Mouse (Mus musculus) CD4-positive, CD25-positive, alpha-beta regulatory T cell, adult 4 months (primary cell): ENCODE measurements around the gene Olfr1101. TPM values are rescaled to one million over a fixed set of nuclear protein-coding genes. Genes with fewer than 3 reads are reported as not detected.

Experiments
- ATAC-seq: one replicate; pipeline ENCODE4 v1.8.0; 2017
- polyA plus RNA-seq, 2 experiments: library from polyadenylated mRNA; unstranded; fragments of 100-300 nt; shearing (Covaris generic); gene quantifications; one replicate each; pipeline ENCODE4 v1.2.1; 2017

The Olfr1101 gene
- polyA plus RNA-seq = not detected

DNA sequence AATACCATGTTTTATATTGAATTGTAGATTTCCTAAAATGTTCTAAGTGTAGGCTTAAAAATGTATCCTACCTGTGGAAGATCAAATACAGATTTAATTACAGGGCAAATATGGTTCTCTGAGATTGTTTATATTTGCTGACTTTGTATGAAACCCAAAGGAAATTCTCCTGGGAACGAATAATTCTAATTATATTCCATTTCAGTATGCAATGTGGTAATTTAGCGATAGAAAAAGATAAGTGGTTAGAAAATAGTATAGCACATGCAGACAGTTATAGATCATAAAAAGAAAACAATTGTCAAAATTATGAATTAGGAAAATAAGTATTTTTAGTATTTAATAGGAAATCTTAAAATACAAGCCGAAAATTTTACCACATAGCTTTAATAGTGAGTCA, at the start of gene Olfr1101:
Gene Olfr1101, minus strand, starts transcription at position 101 of the 400 bp plus-strand sequence.
- no peak for ATAC-seq

DNA sequence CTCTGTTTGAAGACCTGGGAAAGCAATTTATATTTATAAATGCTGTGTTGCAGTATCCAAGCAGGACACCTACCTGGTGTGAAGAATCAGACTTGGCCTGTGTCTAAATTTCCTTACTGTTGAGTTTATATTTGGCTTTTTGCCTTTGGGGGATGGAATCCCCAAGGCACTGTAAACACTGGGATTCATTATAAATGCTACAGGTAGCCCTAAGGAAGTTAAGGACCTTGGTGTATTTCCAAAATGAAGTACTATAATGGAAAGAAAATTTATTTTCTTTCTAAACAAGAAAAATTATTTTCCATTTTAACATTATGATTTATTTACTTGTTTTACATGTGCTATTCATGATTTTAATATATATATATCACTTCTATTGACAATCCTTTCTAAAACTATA, 45.4 kb upstream of the Olfr1101 start, which contains the start of gene Olfr1105:
Gene Olfr1105, minus strand, starts transcription at position 101 of the 400 bp plus-strand sequence.
- no peak for ATAC-seq

DNA sequence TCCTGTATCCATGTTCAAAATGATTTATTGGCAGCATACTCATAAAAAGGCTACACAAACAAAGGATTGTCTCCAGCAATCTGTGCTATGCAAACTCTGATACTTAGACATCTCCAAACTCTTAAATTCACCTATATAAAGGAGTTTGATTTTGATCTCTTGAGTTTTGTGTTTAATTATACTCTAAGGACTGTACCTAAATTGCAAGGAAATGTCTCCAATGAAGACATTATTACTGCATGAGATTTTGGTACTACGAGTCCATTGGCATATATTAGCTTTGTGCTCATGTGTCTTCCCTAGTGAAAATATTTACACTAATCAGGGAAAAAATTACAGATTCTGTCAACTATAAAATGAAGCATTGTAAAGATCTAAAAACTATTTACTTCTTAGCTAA, 36.0 kb upstream of the Olfr1101 start, which contains the start of gene Olfr1104:
Gene Olfr1104, minus strand, starts transcription at position 101 of the 400 bp plus-strand sequence.
- no peak for ATAC-seq

DNA sequence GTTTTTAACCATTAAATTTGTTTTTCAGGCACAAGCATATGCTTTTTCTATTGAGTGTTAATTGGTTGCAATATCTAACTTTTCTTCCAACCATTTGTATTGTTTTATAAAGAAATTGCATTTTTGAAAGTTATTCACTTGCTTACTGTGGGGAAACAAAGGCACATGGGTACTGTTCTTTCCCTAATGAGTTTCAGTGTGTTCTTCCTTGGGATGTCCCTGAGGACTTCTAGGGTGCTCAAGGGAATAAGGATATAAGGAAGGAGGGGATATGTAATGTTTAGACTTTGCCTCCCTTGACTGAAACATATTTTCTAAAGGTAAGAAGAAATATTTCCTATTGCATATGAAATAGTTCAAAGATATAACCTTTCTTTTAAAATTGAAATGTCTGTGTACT, 7.1 kb upstream of the Olfr1101 start, which contains the start of gene Olfr1102:
Gene Olfr1102, plus strand, starts transcription at position 301 of the 400 bp plus-strand sequence.
- no peak for ATAC-seq

DNA sequence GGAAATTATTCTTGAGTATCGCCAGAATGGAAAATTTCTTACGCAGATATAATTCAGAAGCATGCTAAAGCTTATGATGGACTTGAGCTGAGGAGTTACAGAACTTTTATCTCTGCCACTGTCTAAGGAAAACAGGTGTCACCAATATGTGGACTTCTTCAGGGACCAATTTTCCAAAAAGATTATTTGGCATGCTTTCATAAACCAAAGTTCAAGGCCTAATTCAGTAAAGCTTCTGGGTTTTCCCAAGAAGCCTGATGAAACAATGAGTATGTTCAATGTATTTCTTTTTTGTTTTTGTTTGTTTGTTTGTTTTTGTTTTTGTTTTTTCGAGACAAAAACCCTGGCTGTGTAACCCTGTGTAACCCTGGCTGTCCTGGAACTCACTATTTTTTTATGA, 11.2 kb downstream of the Olfr1101 start, which contains the start of gene Olfr1100:
Gene Olfr1100, minus strand, starts transcription at position 101 of the 400 bp plus-strand sequence.
- no peak for ATAC-seq

DNA sequence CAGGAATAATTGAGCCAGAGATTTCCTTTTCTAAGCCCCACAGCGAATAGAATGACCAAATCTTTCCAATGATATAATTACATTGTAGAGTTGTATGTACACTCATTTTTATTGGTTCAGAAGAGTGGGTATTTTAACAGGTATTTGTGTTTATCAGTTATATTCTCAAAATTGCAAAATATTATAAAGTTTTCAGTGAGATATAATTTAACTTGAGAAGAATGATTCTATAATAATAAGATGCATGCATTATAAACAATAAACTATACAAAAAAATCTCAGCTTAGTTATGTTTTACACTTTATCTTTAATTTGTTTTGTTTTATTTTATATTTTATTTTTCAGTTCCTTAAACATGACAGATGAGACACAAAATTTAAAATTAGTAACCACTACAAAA, 30.4 kb downstream of the Olfr1101 start, which contains the start of gene Olfr1099:
Gene Olfr1099, minus strand, starts transcription at position 101 of the 400 bp plus-strand sequence.
- no peak for ATAC-seq

Other genes starting within 250 kb of the Olfr1101 start
- gene Olfr1090, start 232.2 kb downstream of the Olfr1101 start, polyA plus RNA-seq = under 1 TPM in 1 of 2 experiments, not detected in 1; 0.15 TPM
- not detected for gene Olfr1093, start 208.7 kb downstream of the Olfr1101 start, polyA plus RNA-seq
- gene Olfr141, start 181.2 kb downstream of the Olfr1101 start, polyA plus RNA-seq = not detected
- not detected for gene Olfr1094, start 166.6 kb downstream of the Olfr1101 start, polyA plus RNA-seq
- gene Olfr1095, start 139.5 kb downstream of the Olfr1101 start, polyA plus RNA-seq = not detected
- gene Gm13723, start 116.4 kb downstream of the Olfr1101 start, polyA plus RNA-seq = not detected
- not detected for gene Olfr1097, start 99.0 kb downstream of the Olfr1101 start, polyA plus RNA-seq
- not detected for gene Olfr1098, start 66.7 kb downstream of the Olfr1101 start, polyA plus RNA-seq
- not detected for gene Olfr1099, start 30.5 kb downstream of the Olfr1101 start, polyA plus RNA-seq
- not detected for gene Olfr1100, start 11.3 kb downstream of the Olfr1101 start, polyA plus RNA-seq
- gene Olfr1102, start 7.2 kb upstream of the Olfr1101 start, polyA plus RNA-seq = not detected
- not detected for gene Olfr1104, start 35.9 kb upstream of the Olfr1101 start, polyA plus RNA-seq
- not detected for gene Olfr1105, start 45.3 kb upstream of the Olfr1101 start, polyA plus RNA-seq
- not detected for gene Olfr1106, start 61.1 kb upstream of the Olfr1101 start, polyA plus RNA-seq
- not detected for gene Olfr1107, start 84.6 kb upstream of the Olfr1101 start, polyA plus RNA-seq
- under 1 TPM in 1 of 2 experiments, not detected in 1; 0.13 TPM for gene Olfr1109, start 104.8 kb upstream of the Olfr1101 start, polyA plus RNA-seq
- not detected for gene Olfr259, start 123.3 kb upstream of the Olfr1101 start, polyA plus RNA-seq
- not detected for gene Olfr1110, start 149.1 kb upstream of the Olfr1101 start, polyA plus RNA-seq
- gene Olfr1111, start 161.4 kb upstream of the Olfr1101 start, polyA plus RNA-seq = not detected
- not detected for gene Olfr1112, start 196.6 kb upstream of the Olfr1101 start, polyA plus RNA-seq
- not detected for gene Olfr1113, start 217.7 kb upstream of the Olfr1101 start, polyA plus RNA-seq